Mouse (Mus musculus) kidney, adult 2 months (tissue): ENCODE measurements around the gene Cpsf3. TPM values are rescaled to one million over a fixed set of nuclear protein-coding genes. Genes with fewer than 3 reads are reported as not detected.

ENCODE experiments used
- DNase-seq: peaks from one replicate; pipeline ENCODE4 v3.0.0; 2021
- H3K27ac ChIP-seq: fragments of 200-500 bp; 2 replicates; pipeline ENCODE4 v1.5.1; 2012; ENCODE audit warnings: low read depth, low read length, control low read depth, inconsistent platforms; ENCODE audit not compliant: insufficient read depth
- H3K27me3 ChIP-seq: fragments of 200-500 bp; replicated peaks from 2 replicates; pipeline ENCODE4 v1.6.1; 2012; ENCODE audit warnings: mild to moderate bottlenecking, moderate library complexity, low read length, inconsistent platforms; ENCODE audit not compliant: control insufficient read depth, insufficient read depth
- H3K36me3 ChIP-seq: fragments of 200-500 bp; 2 replicates; pipeline ENCODE4 v1.6.1; 2012; ENCODE audit warnings: mild to moderate bottlenecking, moderate library complexity, low read length, inconsistent platforms; ENCODE audit not compliant: control insufficient read depth, insufficient read depth
- H3K4me1 ChIP-seq: fragments of 200-500 bp; 2 replicates; pipeline ENCODE4 v1.6.1; 2011; ENCODE audit warnings: low read length; ENCODE audit not compliant: control insufficient read depth, insufficient read depth
- H3K4me3 ChIP-seq: fragments of 200-500 bp; 2 replicates; pipeline ENCODE4 v1.5.1; 2011; ENCODE audit warnings: mild to moderate bottlenecking, low read depth, low read length, control low read depth; ENCODE audit not compliant: insufficient read depth
- CTCF ChIP-seq: fragments of 200-500 bp; conservative IDR thresholded peaks from 2 replicates; pipeline ENCODE4 v1.5.1; 2011; ENCODE audit warnings: low read depth, mild to moderate bottlenecking, control low read depth, low read length, moderate library complexity, mixed read lengths; ENCODE audit not compliant: insufficient read depth, insufficient read length
- POLR2A ChIP-seq: fragments of 200-500 bp; IDR thresholded peaks from one replicate; pipeline ENCODE4 v1.6.1; 2011; ENCODE audit warnings: low read depth, low read length, control low read depth
- WGBS: fragments of 180-500 bp; shearing (Covaris S2); methylation state at CpG from one replicate; pipeline ENCODE4 v1.1.7; 2018; 5-methylcytosine and 5-hydroxymethylcytosine counted together
- polyA plus RNA-seq: library from polyadenylated mRNA; depleted of rRNA; stranded (reverse); fragments of >200 nt; gene quantifications from 2 replicates; pipeline ENCODE4 v1.2.3, GENCODE M21; 2012

The Cpsf3 gene
- polyA plus RNA-seq, 1 experiment = 32.1 TPM

GRCm38 (mm10) chr12:21315923-21316868 is 31.0 kb downstream of the Cpsf3 start, which contains the start of gene Iah1:
Gene Iah1, plus strand, starts transcription at chr12:21316389.
- Histone ChIP-seq H3K36me3 (peaks cover 2% of the 10 kb centered on the region; the same call in 1 of the 2 replicates), H3K4me1 (peaks cover 29% of the 10 kb centered on the region), H3K27me3 (no peaks in the 10 kb centered on the region), H3K4me3 (peak within 1 kb of the TSS; percentile 92), H3K27ac (peak within 1 kb of the TSS; percentile 88)
- 2% methylated on average over 59 of the region's 59 CpGs for WGBS
- DNase-seq = peak; percentile 94
- TF ChIP-seq POLR2A = peak; percentile 77
- TF ChIP-seq CTCF = no peak

GRCm38 (mm10) chr12:21316869-21317265 is 31.7 kb downstream of the Cpsf3 start:
- DNase-seq = peak; percentile 54
- H3K27ac ChIP-seq = peak overlapping the region; percentile 88
- WGBS = 20% methylated on average over 7 of the region's 7 CpGs
- H3K27me3 ChIP-seq = no peaks in the 10 kb centered on the region
- H3K36me3 ChIP-seq = peaks cover 2% of the 10 kb centered on the region; the same call in 1 of the 2 replicates
- TF ChIP-seq POLR2A (no peak), CTCF (no peak)
- H3K4me3 ChIP-seq = peak overlapping the region; percentile 92
- peaks cover 29% of the 10 kb centered on the region for H3K4me1 ChIP-seq

GRCm38 (mm10) chr12:21318143-21318895 is 33.1 kb downstream of the Cpsf3 start:
- no peak overlapping the region for H3K4me3 ChIP-seq
- H3K4me1 ChIP-seq = peaks cover 29% of the 10 kb centered on the region
- DNase-seq = peak; percentile 90
- 0 out of 2 replicates have a peak overlapping the region, but pooled peaks have one; percentile 13 for H3K27ac ChIP-seq
- 46% methylated on average over 12 of the region's 12 CpGs for WGBS
- no peak for TF ChIP-seq POLR2A
- peak; percentile 66 for TF ChIP-seq CTCF
- no peaks in the 10 kb centered on the region for H3K27me3 ChIP-seq
- H3K36me3 ChIP-seq = peaks cover 3% of the 10 kb centered on the region; the same call in 1 of the 2 replicates

GRCm38 (mm10) chr12:21320317-21320716 is 35.1 kb downstream of the Cpsf3 start:
- Histone ChIP-seq H3K27ac (peak overlapping the region; percentile 80; the same call in 1 of the 2 replicates), H3K36me3 (peaks cover 4% of the 10 kb centered on the region; the same call in 1 of the 2 replicates), H3K4me3 (no peak overlapping the region), H3K4me1 (peaks cover 29% of the 10 kb centered on the region), H3K27me3 (no peaks in the 10 kb centered on the region)
- TF ChIP-seq POLR2A (no peak), CTCF (no peak)
- 57% methylated on average over 4 of the region's 4 CpGs for WGBS
- peak; percentile 84 for DNase-seq

- peak; percentile 91 for DNase-seq
- peaks cover 4% of the 10 kb centered on the region; the same call in 1 of the 2 replicates for H3K36me3 ChIP-seq
- 45% methylated on average over 9 of the region's 9 CpGs for WGBS
- TF ChIP-seq POLR2A (no peak), CTCF (no peak)
- no peak overlapping the region for H3K4me3 ChIP-seq
- H3K4me1 ChIP-seq = peaks cover 29% of the 10 kb centered on the region
- no peaks in the 10 kb centered on the region for H3K27me3 ChIP-seq
- peak overlapping the region; percentile 80; the same call in 1 of the 2 replicates for H3K27ac ChIP-seq
Observed at GRCm38 (mm10) chr12:21321170-21321569, 36.0 kb downstream of the Cpsf3 start.

- WGBS = 84% methylated on average over 4 of the region's 4 CpGs
- H3K36me3 ChIP-seq = peaks cover 4% of the 10 kb centered on the region; the same call in 1 of the 2 replicates
- TF ChIP-seq POLR2A (no peak), CTCF (no peak)
Observed at GRCm38 (mm10) chr12:21322296-21322695, 37.1 kb downstream of the Cpsf3 start.

GRCm38 (mm10) chr12:21322856-21323255 is 37.7 kb downstream of the Cpsf3 start:
- H3K4me1 ChIP-seq = peaks cover 24% of the 10 kb centered on the region
- no peak overlapping the region for H3K27ac ChIP-seq
- no peak overlapping the region for H3K4me3 ChIP-seq
- TF ChIP-seq CTCF = no peak
- TF ChIP-seq POLR2A = no peak
- no peaks in the 10 kb centered on the region for H3K27me3 ChIP-seq
- H3K36me3 ChIP-seq = peaks cover 4% of the 10 kb centered on the region; the same call in 1 of the 2 replicates
- no peak for DNase-seq
- 73% methylated on average over 9 of the region's 9 CpGs for WGBS

More at GRCm38 (mm10) chr12:21322296-21322695, 37.1 kb downstream of the Cpsf3 start:
- no peak overlapping the region for H3K27ac ChIP-seq
- no peak overlapping the region for H3K4me3 ChIP-seq
- peaks cover 26% of the 10 kb centered on the region for H3K4me1 ChIP-seq
- H3K27me3 ChIP-seq = no peaks in the 10 kb centered on the region
- no peak for DNase-seq
